Mouse (Mus musculus): ENCODE results near the gene Gm13889. TPM values are rescaled to one million over a fixed set of nuclear protein-coding genes. Genes with fewer than 3 reads are reported as not detected.

The Gm13889 gene
- total RNA-seq, 2 experiments from 2014 or later: 44.4 to 49.5 TPM

GRCm38 (mm10) chr2:93959346-93959745, 2.3 kb upstream of the Gm13889 start:
- no peak for DNase-seq (ENCODE audit: low spot score in 2 of 2)

DNA sequence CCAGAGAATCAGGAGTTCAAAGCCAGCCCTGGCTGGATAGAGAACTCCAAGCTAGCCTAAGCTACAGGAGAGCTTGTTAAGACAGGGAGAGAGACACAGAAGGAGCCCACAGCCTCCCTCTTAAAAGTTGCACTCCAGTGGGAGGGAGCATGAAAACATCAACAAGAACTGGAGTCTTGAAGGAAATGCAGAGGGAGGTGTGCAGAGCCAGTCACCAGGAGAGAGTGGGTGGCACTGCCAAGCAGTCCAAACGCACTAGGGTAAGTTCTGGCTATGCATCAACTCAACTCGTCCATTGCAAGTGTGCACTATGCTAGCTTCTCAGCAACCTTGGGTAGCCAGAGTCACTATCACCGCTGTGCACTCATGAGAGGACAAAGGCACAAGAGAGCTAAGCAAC, 1.2 kb upstream of the Gm13889 start:
- no peak for DNase-seq (ENCODE audit: low spot score in 2 of 2)

GRCm38 (mm10) chr2:93957785-93958175, 779 bp upstream of the Gm13889 start:
- no peak for DNase-seq (ENCODE audit: low spot score in 2 of 2)

- DNase-seq (ENCODE audit: low spot score in 2 of 2): peak; percentile 65 to 69
These were observed 635 bp downstream of the Gm13889 start for GRCm38 (mm10) chr2:93956331-93956801.

DNA sequence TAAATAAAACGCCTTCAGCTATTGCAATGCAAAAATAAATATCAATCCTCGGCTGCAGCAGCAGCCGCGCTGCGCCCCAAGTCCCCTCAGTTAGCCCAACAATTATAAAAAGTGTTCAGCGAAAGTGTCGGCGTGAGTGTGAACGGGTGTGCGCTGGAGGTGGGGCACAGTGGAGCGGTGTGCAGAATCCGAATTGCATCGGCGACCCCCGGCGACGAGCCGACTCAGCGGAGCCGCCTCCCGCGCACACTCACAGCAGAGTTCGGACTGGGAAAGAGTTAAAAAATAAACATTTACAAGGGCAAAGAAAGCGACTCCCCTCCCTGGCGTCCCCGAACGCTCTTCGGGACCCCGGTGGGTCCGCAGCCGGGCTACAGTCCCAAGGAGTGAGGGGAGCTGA, 1.1 kb downstream of the Gm13889 start:
- no peak for DNase-seq (ENCODE audit: low spot score in 2 of 2)

GRCm38 (mm10) chr2:93954781-93955578, 2.0 kb downstream of the Gm13889 start:
- DNase-seq (ENCODE audit: low spot score in 2 of 2): peak in 1 of 2 experiments; percentile 48

DNA sequence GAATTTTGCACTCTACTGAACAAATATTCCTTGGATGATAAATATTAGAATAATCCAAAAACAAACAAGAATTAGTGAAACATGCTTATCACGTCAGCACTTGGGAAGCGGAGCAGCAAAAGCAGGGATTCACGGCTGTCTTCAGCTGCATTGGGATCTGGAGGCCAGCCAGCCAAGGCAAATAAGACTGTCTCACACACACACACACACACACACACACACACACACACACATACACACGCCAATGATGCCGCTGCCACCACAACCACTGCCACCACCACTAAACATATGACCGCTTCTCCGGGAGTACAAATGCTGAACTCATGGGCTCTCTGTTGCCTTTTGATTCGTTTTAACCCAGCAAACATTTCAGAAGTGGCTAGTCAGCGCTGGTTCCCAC, 3.3 kb downstream of the Gm13889 start:
- DNase-seq (ENCODE audit: low spot score in 2 of 2): no peak

DNA sequence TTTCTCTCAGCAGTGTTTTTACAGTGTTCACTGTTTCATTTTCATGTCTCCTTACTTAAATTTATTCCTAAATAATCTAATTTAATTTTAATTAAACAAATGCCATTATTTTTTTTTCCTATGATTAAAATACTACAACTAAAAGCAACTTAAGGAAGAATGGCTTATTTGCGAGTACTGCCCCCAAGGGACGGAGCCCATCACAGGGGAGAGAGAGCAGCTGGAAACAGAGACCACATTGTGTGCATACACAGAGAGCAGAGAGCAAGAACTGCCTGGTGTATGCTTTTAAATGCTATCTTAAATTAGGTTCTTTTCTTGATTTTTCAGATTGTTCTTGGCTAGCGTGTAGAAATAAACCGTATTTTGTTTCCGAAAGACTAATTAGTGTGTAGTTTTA, 10.0 kb downstream of the Gm13889 start:
- no peak for DNase-seq (ENCODE audit: low spot score in 2 of 2)

GRCm38 (mm10) chr2:93944855-93945254, 12.1 kb downstream of the Gm13889 start:
- DNase-seq (ENCODE audit: low spot score in 2 of 2): no peak

- DNase-seq (ENCODE audit: low spot score in 2 of 2): no peak
These were observed 12.9 kb downstream of the Gm13889 start for GRCm38 (mm10) chr2:93944099-93944498.

- no peak for DNase-seq (ENCODE audit: low spot score in 2 of 2)
These were observed 15.3 kb downstream of the Gm13889 start for GRCm38 (mm10) chr2:93941670-93942069.

DNA sequence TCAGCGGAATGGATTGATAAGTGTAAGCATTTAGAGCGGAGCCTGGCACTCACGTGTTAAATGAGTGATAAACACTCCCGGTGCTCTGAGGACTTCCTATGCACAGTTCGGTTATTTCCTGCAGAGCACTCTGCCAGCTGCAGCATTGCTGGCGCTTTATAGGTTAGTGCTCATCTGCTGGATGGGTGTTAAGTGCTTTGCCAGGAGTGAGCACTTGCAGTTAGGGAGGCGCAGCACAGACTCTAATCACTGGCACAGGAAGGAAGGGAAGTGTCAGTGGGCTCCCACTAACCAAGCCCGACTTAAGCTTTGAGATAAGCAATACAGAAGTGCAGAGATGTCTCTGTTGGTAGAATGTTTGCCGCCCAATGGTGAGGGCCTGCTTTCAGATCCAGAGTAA, 18.5 kb downstream of the Gm13889 start:
- DNase-seq (ENCODE audit: low spot score in 2 of 2): no peak

- DNase-seq (ENCODE audit: low spot score in 2 of 2): no peak
These were observed 28.1 kb downstream of the Gm13889 start for GRCm38 (mm10) chr2:93928866-93929265.

GRCm38 (mm10) chr2:93927701-93928437, 29.1 kb downstream of the Gm13889 start:
- no peak for DNase-seq (ENCODE audit: low spot score in 2 of 2)

GRCm38 (mm10) chr2:93926141-93926540, 30.9 kb downstream of the Gm13889 start:
- DNase-seq (ENCODE audit: low spot score in 2 of 2): no peak

DNA sequence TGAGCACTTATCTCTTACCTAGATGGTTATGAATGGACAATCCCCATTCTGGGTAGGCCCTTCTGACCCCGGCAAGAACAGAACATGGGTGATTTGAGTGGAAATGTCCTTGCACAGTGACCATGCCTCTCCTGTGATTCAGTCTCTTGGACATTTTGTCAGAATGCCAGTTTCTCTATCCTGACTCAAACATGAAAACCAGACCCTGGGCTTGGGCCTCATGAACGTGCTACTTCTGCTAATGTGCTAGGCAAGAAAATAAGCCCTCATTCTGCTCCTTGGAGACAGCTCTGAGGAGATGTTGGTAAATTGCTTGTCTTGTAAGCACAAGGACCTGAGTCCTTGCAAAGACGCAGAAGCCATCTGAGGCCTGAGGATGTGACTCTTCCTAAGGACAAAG, 37.9 kb downstream of the Gm13889 start:
- DNase-seq (ENCODE audit: low spot score in 2 of 2): no peak

DNA sequence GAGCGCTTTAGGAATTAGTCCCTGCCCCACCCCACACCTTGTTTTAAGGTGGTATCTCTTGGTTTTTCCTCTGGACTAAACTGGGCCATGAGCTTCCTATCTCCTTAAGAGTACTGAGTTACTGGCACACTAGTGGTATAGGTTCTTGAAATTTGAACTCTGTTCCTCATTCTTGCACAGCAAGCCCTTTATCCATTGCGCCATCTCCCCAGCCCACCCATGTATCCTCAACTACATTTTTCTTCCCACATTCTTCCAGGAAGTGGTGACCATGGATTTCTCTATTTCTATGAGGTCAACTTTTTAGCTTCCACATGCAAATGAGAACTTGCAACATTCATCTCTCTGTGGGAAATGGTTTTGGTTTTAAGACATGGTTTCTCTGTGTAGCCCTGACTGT, 43.4 kb downstream of the Gm13889 start:
- DNase-seq (ENCODE audit: low spot score in 2 of 2): no peak

GRCm38 (mm10) chr2:93911942-93912341, 45.1 kb downstream of the Gm13889 start:
- peak; percentile 55 to 67 for DNase-seq (ENCODE audit: low spot score in 2 of 2)

- DNase-seq (ENCODE audit: low spot score in 2 of 2): no peak
These were observed 47.3 kb downstream of the Gm13889 start for GRCm38 (mm10) chr2:93909716-93910115.

DNA sequence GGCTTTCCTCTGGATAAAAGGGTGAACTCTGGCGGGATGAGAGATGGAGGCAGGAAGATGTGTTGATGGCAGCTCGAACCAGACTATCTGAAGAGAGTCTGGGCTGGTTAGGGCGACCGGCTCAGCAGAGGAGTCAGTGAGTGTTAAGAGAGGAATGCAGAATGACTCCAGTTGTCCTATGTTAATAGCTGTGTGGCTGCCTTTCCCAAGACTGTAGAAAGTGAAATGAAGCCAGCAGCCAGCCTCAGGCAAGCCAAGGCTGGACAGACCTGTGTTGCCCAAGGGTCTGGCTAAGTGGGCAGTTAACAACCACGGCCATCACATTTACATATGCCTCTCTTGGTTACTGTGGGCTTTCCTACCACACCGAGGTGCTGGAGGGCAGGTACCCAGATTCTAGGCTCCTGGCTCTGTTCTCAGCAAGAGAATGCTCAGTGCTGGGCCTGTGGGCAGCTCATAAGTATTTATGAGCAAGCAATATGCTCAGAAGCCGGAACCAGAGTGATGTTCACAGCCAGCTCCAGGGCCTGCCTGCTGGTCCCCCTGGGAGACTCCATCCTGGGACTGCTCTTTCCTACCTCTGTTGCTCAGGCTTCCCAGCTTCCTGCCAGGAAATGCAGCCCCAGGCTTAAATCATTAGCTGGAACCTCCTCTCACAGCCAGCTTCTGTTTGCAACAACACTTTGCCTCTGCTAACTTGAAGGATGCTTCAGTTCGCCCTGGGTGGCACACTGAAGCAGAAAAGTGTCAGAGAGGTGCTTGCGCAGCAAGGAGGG, 49.3 kb downstream of the Gm13889 start:
- DNase-seq (ENCODE audit: low spot score in 2 of 2): peak in 1 of 2 experiments; percentile 38

- no peak for DNase-seq (ENCODE audit: low spot score in 2 of 2)
These were observed 50.7 kb downstream of the Gm13889 start for GRCm38 (mm10) chr2:93906316-93906715.

Measured in layer of hippocampus, postnatal 10 days (tissue).